Mouse (Mus musculus) lung, postnatal 36 days (tissue): Measurements from ENCODE around the gene Iqgap2.

Experiments used
- DNase-seq: peaks from one replicate; pipeline ENCODE4 v3.0.0; 2022; ENCODE audit warnings: mixed read lengths

The Iqgap2 gene

GRCm38 (mm10) chr13:95610786-95611562, 280.7 kb downstream of the Iqgap2 start:
- peak; percentile 87 for DNase-seq

- no peak for DNase-seq
These were observed 282.7 kb downstream of the Iqgap2 start for GRCm38 (mm10) chr13:95609088-95609420.

GRCm38 (mm10) chr13:95608416-95609087, 283.2 kb downstream of the Iqgap2 start:
- DNase-seq: no peak

GRCm38 (mm10) chr13:95607019-95607418, 284.7 kb downstream of the Iqgap2 start:
- DNase-seq: no peak

GRCm38 (mm10) chr13:95604288-95604687, 287.4 kb downstream of the Iqgap2 start:
- no peak for DNase-seq

GRCm38 (mm10) chr13:95599833-95600359, 291.8 kb downstream of the Iqgap2 start:
- no peak for DNase-seq

- DNase-seq: no peak
These were observed 293.3 kb downstream of the Iqgap2 start for GRCm38 (mm10) chr13:95598232-95598920.

- no peak for DNase-seq
These were observed 294.1 kb downstream of the Iqgap2 start for GRCm38 (mm10) chr13:95597578-95597977.

- DNase-seq: no peak
These were observed 295.0 kb downstream of the Iqgap2 start for GRCm38 (mm10) chr13:95596689-95597088.

GRCm38 (mm10) chr13:95595921-95596320, 295.8 kb downstream of the Iqgap2 start:
- no peak for DNase-seq

GRCm38 (mm10) chr13:95595411-95595810, 296.3 kb downstream of the Iqgap2 start:
- DNase-seq: peak; percentile 61

GRCm38 (mm10) chr13:95592860-95593259, 298.9 kb downstream of the Iqgap2 start:
- DNase-seq: no peak

- no peak for DNase-seq
These were observed 300.1 kb downstream of the Iqgap2 start for GRCm38 (mm10) chr13:95591606-95592005.

- no peak for DNase-seq
These were observed 304.1 kb downstream of the Iqgap2 start for GRCm38 (mm10) chr13:95587628-95588027.

- DNase-seq: no peak
These were observed 306.8 kb downstream of the Iqgap2 start for GRCm38 (mm10) chr13:95584898-95585297.

- DNase-seq: no peak
These were observed 308.2 kb downstream of the Iqgap2 start for GRCm38 (mm10) chr13:95583237-95584189.

- no peak for DNase-seq
These were observed 309.9 kb downstream of the Iqgap2 start for GRCm38 (mm10) chr13:95581850-95582249.

- DNase-seq: no peak
These were observed 313.6 kb downstream of the Iqgap2 start for GRCm38 (mm10) chr13:95578016-95578697.
